Mouse (Mus musculus): Measurements from ENCODE around the gene Socs7. TPM values are rescaled to one million over a fixed set of nuclear protein-coding genes. Genes with fewer than 3 reads are reported as not detected.

Gene Socs7
- polyA plus RNA-seq, 1 experiment, result 6.0 TPM

- DNase-seq (ENCODE audit: low read depth in 1 of 2, low spot score in 2 of 2), result no peak
- WGBS, result 88% methylated on average over 8 of the region's 8 CpGs
- H3K36me3 ChIP-seq (ENCODE audit: control insufficient read depth, insufficient read depth, low read length), result no peaks in the 10 kb centered on the region
- TF ChIP-seq CTCF (IDR thresholded peaks at IDR 0.05; ENCODE audit: extremely low read depth, insufficient read depth, insufficient read length, insufficient replicate concordance) (no peak), POLR2A (IDR thresholded peaks at IDR 0.05; ENCODE audit: low read depth, low read length) (no peak)
- H3K4me1 ChIP-seq (ENCODE audit: control insufficient read depth, insufficient read depth, insufficient read length), result peaks cover 7% of the 10 kb centered on the region; the same call in 1 of the 2 replicates
- no peaks in the 10 kb centered on the region for H3K27me3 ChIP-seq (ENCODE audit: control insufficient read depth, insufficient read depth, low read length)
- no peak overlapping the region for H3K4me3 ChIP-seq (ENCODE audit: extremely low read depth, insufficient read depth, insufficient read length)
- no peak overlapping the region for H3K27ac ChIP-seq (ENCODE audit: insufficient read depth, low read length)
These were observed 71.8 kb downstream of the Socs7 start for GRCm38 (mm10) chr11:97434121-97434520.

GRCm38 (mm10) chr11:97434704-97435454, 72.5 kb downstream of the Socs7 start:
- peak overlapping the region; percentile 52 for H3K27ac ChIP-seq (ENCODE audit: insufficient read depth, low read length)
- TF ChIP-seq CTCF (IDR thresholded peaks at IDR 0.05; ENCODE audit: extremely low read depth, insufficient read depth, insufficient read length, insufficient replicate concordance) (no peak), POLR2A (IDR thresholded peaks at IDR 0.05; ENCODE audit: low read depth, low read length) (no peak)
- DNase-seq (ENCODE audit: low read depth in 1 of 2, low spot score in 2 of 2), result peak; percentile 63 to 84
- peaks cover under 1% of the 10 kb centered on the region; the same call in 1 of the 2 replicates for H3K27me3 ChIP-seq (ENCODE audit: control insufficient read depth, insufficient read depth, low read length)
- no peaks in the 10 kb centered on the region for H3K36me3 ChIP-seq (ENCODE audit: control insufficient read depth, insufficient read depth, low read length)
- peaks cover 8% of the 10 kb centered on the region for H3K4me1 ChIP-seq (ENCODE audit: control insufficient read depth, insufficient read depth, insufficient read length)
- under 1% methylated on average over 15 of the region's 15 CpGs for WGBS
- H3K4me3 ChIP-seq (ENCODE audit: extremely low read depth, insufficient read depth, insufficient read length), result peak overlapping the region; percentile 54

- H3K27ac ChIP-seq (ENCODE audit: insufficient read depth, low read length), result peak overlapping the region; percentile 75
- DNase-seq (ENCODE audit: low read depth in 1 of 2, low spot score in 2 of 2), result no peak
- peaks cover 9% of the 10 kb centered on the region for H3K27me3 ChIP-seq (ENCODE audit: control insufficient read depth, insufficient read depth, low read length)
- peaks cover 12% of the 10 kb centered on the region for H3K4me1 ChIP-seq (ENCODE audit: control insufficient read depth, insufficient read depth, insufficient read length)
- no peaks in the 10 kb centered on the region for H3K36me3 ChIP-seq (ENCODE audit: control insufficient read depth, insufficient read depth, low read length)
- 19% methylated on average over 13 of the region's 13 CpGs for WGBS
- TF ChIP-seq CTCF (IDR thresholded peaks at IDR 0.05; ENCODE audit: extremely low read depth, insufficient read depth, insufficient read length, insufficient replicate concordance) (no peak), POLR2A (IDR thresholded peaks at IDR 0.05; ENCODE audit: low read depth, low read length) (no peak)
- H3K4me3 ChIP-seq (ENCODE audit: extremely low read depth, insufficient read depth, insufficient read length), result no peak overlapping the region
These were observed 73.6 kb downstream of the Socs7 start for GRCm38 (mm10) chr11:97435808-97436491.

- DNase-seq (ENCODE audit: low read depth in 1 of 2, low spot score in 2 of 2), result no peak
- H3K4me1 ChIP-seq (ENCODE audit: control insufficient read depth, insufficient read depth, insufficient read length), result peaks cover 12% of the 10 kb centered on the region
- no peak for TF ChIP-seq POLR2A (IDR thresholded peaks at IDR 0.05; ENCODE audit: low read depth, low read length)
- no peaks in the 10 kb centered on the region for H3K36me3 ChIP-seq (ENCODE audit: control insufficient read depth, insufficient read depth, low read length)
- H3K27ac ChIP-seq (ENCODE audit: insufficient read depth, low read length), result peak overlapping the region; percentile 69; the same call in 1 of the 2 replicates
- 73% methylated on average over 5 of the region's 5 CpGs for WGBS
- peaks cover 9% of the 10 kb centered on the region for H3K27me3 ChIP-seq (ENCODE audit: control insufficient read depth, insufficient read depth, low read length)
- H3K4me3 ChIP-seq (ENCODE audit: extremely low read depth, insufficient read depth, insufficient read length), result no peak overlapping the region
These were observed 75.4 kb downstream of the Socs7 start for GRCm38 (mm10) chr11:97437745-97438144.

- no peak for DNase-seq (ENCODE audit: low read depth in 1 of 2, low spot score in 2 of 2)
- no peak for TF ChIP-seq CTCF (IDR thresholded peaks at IDR 0.05; ENCODE audit: extremely low read depth, insufficient read depth, insufficient read length, insufficient replicate concordance)
- Histone ChIP-seq H3K27ac (ENCODE audit: insufficient read depth, low read length) (peak overlapping the region; percentile 69), H3K36me3 (ENCODE audit: control insufficient read depth, insufficient read depth, low read length) (no peaks in the 10 kb centered on the region), H3K4me1 (ENCODE audit: control insufficient read depth, insufficient read depth, insufficient read length) (peaks cover 12% of the 10 kb centered on the region), H3K4me3 (ENCODE audit: extremely low read depth, insufficient read depth, insufficient read length) (no peak overlapping the region), H3K27me3 (ENCODE audit: control insufficient read depth, insufficient read depth, low read length) (peaks cover 9% of the 10 kb centered on the region)
- 33% methylated on average over 9 of the region's 9 CpGs for WGBS
These were observed 76.5 kb downstream of the Socs7 start for GRCm38 (mm10) chr11:97438868-97439267.

GRCm38 (mm10) chr11:97439935-97440334, 77.6 kb downstream of the Socs7 start:
- DNase-seq (ENCODE audit: low read depth in 1 of 2, low spot score in 2 of 2), result no peak
- peak overlapping the region; percentile 59 for H3K27ac ChIP-seq (ENCODE audit: insufficient read depth, low read length)
- H3K36me3 ChIP-seq (ENCODE audit: control insufficient read depth, insufficient read depth, low read length), result no peaks in the 10 kb centered on the region; the same call in 1 of the 2 replicates
- peaks cover 9% of the 10 kb centered on the region for H3K27me3 ChIP-seq (ENCODE audit: control insufficient read depth, insufficient read depth, low read length)
- H3K4me3 ChIP-seq (ENCODE audit: extremely low read depth, insufficient read depth, insufficient read length), result peak overlapping the region; percentile 50; the same call in 1 of the 2 replicates
- H3K4me1 ChIP-seq (ENCODE audit: control insufficient read depth, insufficient read depth, insufficient read length), result peaks cover 12% of the 10 kb centered on the region
- 3% methylated on average over 34 of the region's 37 CpGs for WGBS
- TF ChIP-seq CTCF (IDR thresholded peaks at IDR 0.05; ENCODE audit: extremely low read depth, insufficient read depth, insufficient read length, insufficient replicate concordance) (no peak), POLR2A (IDR thresholded peaks at IDR 0.05; ENCODE audit: low read depth, low read length) (no peak)

Measured in spleen, adult 2 months (tissue).